Mouse (Mus musculus): Measurements from ENCODE around the gene Tspan4.

GRCm38 (mm10) chr7:141502556-141502905 is 27.5 kb downstream of the Tspan4 start:
- TF ChIP-seq POLR2A (IDR thresholded peaks at IDR 0.05; ENCODE audit: low read depth, low read length) (no peak), CTCF (IDR thresholded peaks at IDR 0.05; ENCODE audit: extremely low read depth, insufficient read depth, insufficient read length, insufficient replicate concordance) (no peak)
